Mouse (Mus musculus): ENCODE measurements at regions not wholly inside any gene's neighbourhood (a gene's known extent, or its start where the extent isn't known, plus 50 kb on each side); places are given as distances from the start of the nearest gene placed in this dataset.
"Not testable (repeated sequence)": the region's sequence is repeated elsewhere in the genome, so short reads cannot be mapped to it uniquely, and the experiment has no call there.

DNA sequence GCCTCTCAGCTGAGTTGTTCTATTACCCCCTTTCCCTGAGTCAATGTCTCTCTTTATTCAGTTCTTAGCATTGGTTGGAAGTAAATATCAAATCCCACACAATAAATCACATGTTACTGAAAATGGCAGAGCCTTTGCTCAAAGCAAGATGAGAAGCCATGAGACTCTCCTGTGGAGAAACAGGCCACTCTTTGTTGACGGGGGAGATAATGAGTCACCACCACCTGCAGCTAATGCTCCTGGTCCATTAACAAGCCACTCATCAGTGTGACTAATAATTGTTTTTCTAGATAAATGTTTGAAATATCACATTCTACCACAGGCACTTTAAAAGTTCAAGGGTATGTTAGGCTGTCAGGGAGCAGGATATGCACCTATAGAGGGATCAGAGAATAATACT lies 61.0 kb upstream of the Galnt18 start:
- H3K4me3 ChIP-seq, result no peak overlapping the region
- TF ChIP-seq CTCF (IDR thresholded peaks at IDR 0.05), result no peak
- no peak overlapping the region for H3K27ac ChIP-seq
- intact Hi-C loops (cut with DNase I), result no loop called here
- no peak for DNase-seq (ENCODE audit: extremely low spot score in 1 of 2, low spot score in 2 of 2)

DNA sequence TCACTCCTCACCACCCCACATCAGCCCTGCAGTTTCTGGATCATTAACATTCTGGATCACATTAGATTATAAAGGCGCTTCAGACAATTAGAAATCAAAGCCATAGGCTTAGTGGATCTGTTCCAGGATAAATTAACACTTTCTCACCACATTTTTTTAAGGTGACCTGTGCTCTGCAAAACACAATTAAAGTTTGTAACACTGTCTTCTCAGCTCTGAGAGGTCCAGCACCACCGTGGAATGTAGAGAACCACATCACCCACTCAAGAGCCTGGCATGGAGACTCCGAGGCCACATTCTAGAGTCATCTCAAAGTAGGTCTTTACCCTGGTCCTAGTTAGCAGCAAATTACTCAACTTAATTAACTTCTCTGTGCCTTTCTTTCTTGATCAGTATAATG lies 58.4 kb upstream of the Galnt18 start:
- Histone ChIP-seq H3K4me3 (no peak overlapping the region), H3K27ac (no peak overlapping the region)
- intact Hi-C loops (cut with DNase I), result no loop called here
- no peak for TF ChIP-seq CTCF (IDR thresholded peaks at IDR 0.05)
- DNase-seq (ENCODE audit: extremely low spot score in 1 of 2, low spot score in 2 of 2), result no peak

DNA sequence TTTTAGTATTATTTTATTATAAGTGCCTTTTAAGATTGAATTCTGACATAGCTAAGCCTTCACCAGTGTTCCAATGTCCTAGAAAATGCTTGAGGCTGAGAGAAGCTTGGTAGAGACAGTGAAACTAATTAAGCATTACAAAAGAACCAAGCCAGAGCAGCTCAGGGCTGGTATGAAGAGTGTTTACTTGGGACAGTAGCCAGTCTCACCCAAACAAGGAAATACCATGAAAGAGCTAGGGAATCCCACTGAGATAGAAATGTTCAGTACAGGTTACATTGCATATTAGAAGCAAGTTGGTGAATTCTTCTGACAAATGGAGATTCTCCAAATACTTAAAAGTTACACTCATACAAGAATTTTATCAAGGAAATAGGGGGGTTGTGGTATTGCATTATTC lies 54.6 kb upstream of the Galnt18 start:
- DNase-seq (ENCODE audit: extremely low spot score in 1 of 2, low spot score in 2 of 2); H3K4me3 ChIP-seq; H3K27ac ChIP-seq; intact Hi-C loops (cut with DNase I): not testable (repeated sequence)

DNA sequence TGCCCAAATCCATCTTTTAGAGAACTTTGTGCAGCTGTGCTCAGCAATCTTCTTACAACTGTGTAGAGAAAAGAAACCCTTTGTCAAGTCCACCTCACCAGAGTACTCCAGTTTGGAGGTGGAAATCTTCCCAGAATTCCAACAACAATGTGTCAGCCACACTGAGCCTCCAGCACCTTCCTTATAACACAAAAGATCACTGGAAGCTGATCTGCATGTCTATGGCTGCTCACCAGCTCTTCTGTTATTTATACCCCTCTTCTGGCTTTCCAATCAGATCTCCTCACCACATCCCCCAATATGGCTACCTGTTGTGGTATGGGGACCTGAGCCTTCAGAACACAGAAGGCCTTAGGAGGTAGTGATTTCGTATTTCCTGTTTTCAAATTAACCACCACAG lies 50.2 kb upstream of the Galnt18 start:
- no peak overlapping the region for H3K4me3 ChIP-seq
- DNase-seq (ENCODE audit: extremely low spot score in 1 of 2, low spot score in 2 of 2), result no peak
- intact Hi-C loops (cut with DNase I), result no loop called here
- no peak for TF ChIP-seq CTCF (IDR thresholded peaks at IDR 0.05)
- H3K27ac ChIP-seq, result no peak overlapping the region
